Mouse (Mus musculus) liver, postnatal 0 days (tissue): ENCODE measurements around the gene Cryba2.

Experiments
- CTCF ChIP-seq: sonication (generic); IDR thresholded peaks from 2 replicates; pipeline ENCODE4 v1.5.1; 2016; ENCODE audit warnings: antibody characterized with exemption, low read depth
- EP300 ChIP-seq: IDR thresholded peaks from 2 replicates; pipeline ENCODE4 v1.6.1; 2016; ENCODE audit warnings: antibody characterized with exemption, low read depth, mild to moderate bottlenecking

GRCm38 (mm10) chr1:74846341-74846740 lies 46.6 kb downstream of the Cryba2 start:
- TF ChIP-seq CTCF (no peak), EP300 (no peak)
